Mouse (Mus musculus): Measurements from ENCODE around the gene Cd300a. TPM values are rescaled to one million over a fixed set of nuclear protein-coding genes. Genes with fewer than 3 reads are reported as not detected.

Cd300a gene
- polyA plus RNA-seq, 1 experiment, result 4.2 TPM

- Histone ChIP-seq H3K27me3 (ENCODE audit: control insufficient read depth, insufficient read depth, low read length) (no peaks in the 10 kb centered on the region), H3K4me1 (replicated peaks; ENCODE audit: control insufficient read depth, insufficient read depth, low read length) (peaks cover 39% of the 10 kb centered on the region), H3K27ac (ENCODE audit: control insufficient read depth, insufficient read depth, low read length) (no peak overlapping the region), H3K36me3 (ENCODE audit: control insufficient read depth, insufficient read depth, low read length) (no peaks in the 10 kb centered on the region), H3K4me3 (ENCODE audit: control insufficient read depth, insufficient read depth, low read length) (no peak overlapping the region)
- peak; percentile 23 for DNase-seq
- TF ChIP-seq POLR2A (IDR thresholded peaks at IDR 0.05; ENCODE audit: control insufficient read depth, extremely low read depth, insufficient read depth, low read length, poor library complexity), result no peak
- TF ChIP-seq CTCF (IDR thresholded peaks at IDR 0.05; ENCODE audit: borderline replicate concordance, control insufficient read depth, extremely low read depth, insufficient read depth, low read length, poor library complexity), result no peak
- 51% methylated on average over 3 of the region's 3 CpGs for WGBS
Measured at GRCm38 (mm10) chr11:114877145-114877544, 12.7 kb upstream of the Cd300a start.

DNA sequence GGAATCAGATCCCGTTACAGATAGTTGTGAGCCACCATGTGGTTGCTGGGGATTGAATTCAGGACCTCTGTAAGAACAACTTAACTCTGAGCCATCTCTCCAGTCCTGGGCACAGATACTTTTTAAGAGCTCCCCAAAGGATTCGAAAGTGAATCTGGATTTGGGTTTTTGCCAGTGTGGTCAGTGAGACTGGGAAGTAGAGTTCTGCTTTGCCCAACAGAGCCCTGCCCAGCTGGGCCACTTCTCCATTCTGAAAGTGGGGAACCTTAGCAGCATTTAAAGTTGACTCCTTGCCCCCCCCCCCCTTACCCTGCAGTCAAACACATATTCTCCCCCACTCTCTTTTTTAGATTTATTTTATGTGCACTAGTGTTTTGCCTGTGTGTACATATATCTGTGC lies 10.2 kb upstream of the Cd300a start:
- 50% methylated on average over 2 of the region's 2 CpGs for WGBS

DNA sequence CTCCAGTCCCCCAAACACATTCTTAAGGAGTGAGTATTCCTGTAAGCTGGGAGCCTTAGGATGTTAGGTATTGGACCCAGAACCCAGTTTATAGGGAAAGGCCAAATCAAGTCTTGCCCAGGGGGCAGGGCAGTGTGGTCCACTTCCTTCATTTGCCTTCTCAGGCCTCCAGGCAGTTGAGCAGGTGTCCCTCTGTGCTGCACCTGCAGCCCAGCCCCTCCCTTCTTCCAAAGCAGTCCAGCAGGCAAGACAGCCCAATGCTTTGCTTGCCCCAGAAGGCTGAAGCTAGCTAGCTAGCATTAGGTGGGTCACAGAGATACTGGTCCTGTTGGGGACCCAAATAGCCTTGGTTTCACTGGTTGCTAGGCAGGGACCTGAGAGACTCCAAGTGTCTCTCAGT lies 9.7 kb upstream of the Cd300a start:
- TF ChIP-seq POLR2A (IDR thresholded peaks at IDR 0.05; ENCODE audit: control insufficient read depth, extremely low read depth, insufficient read depth, low read length, poor library complexity) (no peak), CTCF (IDR thresholded peaks at IDR 0.05; ENCODE audit: borderline replicate concordance, control insufficient read depth, extremely low read depth, insufficient read depth, low read length, poor library complexity) (no peak)
- no peak for DNase-seq
- H3K36me3 ChIP-seq (ENCODE audit: control insufficient read depth, insufficient read depth, low read length), result no peaks in the 10 kb centered on the region
- no peak overlapping the region for H3K4me3 ChIP-seq (ENCODE audit: control insufficient read depth, insufficient read depth, low read length)
- H3K4me1 ChIP-seq (replicated peaks; ENCODE audit: control insufficient read depth, insufficient read depth, low read length), result peaks cover 23% of the 10 kb centered on the region
- H3K27me3 ChIP-seq (ENCODE audit: control insufficient read depth, insufficient read depth, low read length), result no peaks in the 10 kb centered on the region
- H3K27ac ChIP-seq (ENCODE audit: control insufficient read depth, insufficient read depth, low read length), result no peak overlapping the region

More for the DNA sequence above, 10.2 kb upstream of the Cd300a start:
- no peaks in the 10 kb centered on the region for H3K36me3 ChIP-seq (ENCODE audit: control insufficient read depth, insufficient read depth, low read length)
- no peak overlapping the region for H3K4me3 ChIP-seq (ENCODE audit: control insufficient read depth, insufficient read depth, low read length)
- peaks cover 26% of the 10 kb centered on the region for H3K4me1 ChIP-seq (replicated peaks; ENCODE audit: control insufficient read depth, insufficient read depth, low read length)
- no peak for DNase-seq
- no peak for TF ChIP-seq CTCF (IDR thresholded peaks at IDR 0.05; ENCODE audit: borderline replicate concordance, control insufficient read depth, extremely low read depth, insufficient read depth, low read length, poor library complexity)
- no peak for TF ChIP-seq POLR2A (IDR thresholded peaks at IDR 0.05; ENCODE audit: control insufficient read depth, extremely low read depth, insufficient read depth, low read length, poor library complexity)
- no peak overlapping the region for H3K27ac ChIP-seq (ENCODE audit: control insufficient read depth, insufficient read depth, low read length)
- no peaks in the 10 kb centered on the region for H3K27me3 ChIP-seq (ENCODE audit: control insufficient read depth, insufficient read depth, low read length)

GRCm38 (mm10) chr11:114880589-114880988 lies 9.3 kb upstream of the Cd300a start:
- TF ChIP-seq POLR2A (IDR thresholded peaks at IDR 0.05; ENCODE audit: control insufficient read depth, extremely low read depth, insufficient read depth, low read length, poor library complexity) (no peak), CTCF (IDR thresholded peaks at IDR 0.05; ENCODE audit: borderline replicate concordance, control insufficient read depth, extremely low read depth, insufficient read depth, low read length, poor library complexity) (peak; percentile 26; the same call in 1 of the 2 replicates)
- peak; percentile 66 for DNase-seq
- Histone ChIP-seq H3K4me1 (replicated peaks; ENCODE audit: control insufficient read depth, insufficient read depth, low read length) (peaks cover 19% of the 10 kb centered on the region), H3K27me3 (ENCODE audit: control insufficient read depth, insufficient read depth, low read length) (no peaks in the 10 kb centered on the region), H3K27ac (ENCODE audit: control insufficient read depth, insufficient read depth, low read length) (no peak overlapping the region), H3K4me3 (ENCODE audit: control insufficient read depth, insufficient read depth, low read length) (no peak overlapping the region), H3K36me3 (ENCODE audit: control insufficient read depth, insufficient read depth, low read length) (no peaks in the 10 kb centered on the region)
- 0% methylated on average over 1 of the region's 1 CpGs for WGBS

DNA sequence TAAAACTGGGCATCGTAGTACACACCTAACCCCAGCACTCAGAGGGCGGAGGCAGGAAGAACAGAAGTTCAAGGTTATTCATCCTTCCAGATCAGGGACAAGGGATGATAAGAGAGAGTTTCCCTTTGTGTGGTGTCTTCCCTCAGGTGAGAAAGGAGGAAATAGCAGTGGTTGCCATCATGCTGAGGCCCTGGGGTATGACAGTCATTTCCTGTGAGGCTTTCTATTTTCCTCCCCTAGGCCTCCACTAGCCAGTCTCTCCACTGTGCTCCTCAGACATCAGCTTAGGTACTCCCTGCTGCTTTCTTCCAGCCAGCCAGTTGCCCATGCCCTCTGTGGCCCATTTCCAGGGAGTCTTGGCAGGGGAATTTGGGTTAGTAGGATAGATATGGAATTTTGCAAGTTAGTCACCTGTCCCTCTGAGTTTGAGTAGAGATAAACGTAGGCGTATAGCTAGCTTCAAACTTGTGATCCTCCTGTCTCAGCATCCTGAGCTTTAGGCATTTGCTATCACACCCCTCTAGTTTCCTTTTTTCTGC lies 6.5 kb upstream of the Cd300a start:
- 81% methylated on average over 4 of the region's 4 CpGs for WGBS
- TF ChIP-seq POLR2A (IDR thresholded peaks at IDR 0.05; ENCODE audit: control insufficient read depth, extremely low read depth, insufficient read depth, low read length, poor library complexity), result no peak
- no peak for TF ChIP-seq CTCF (IDR thresholded peaks at IDR 0.05; ENCODE audit: borderline replicate concordance, control insufficient read depth, extremely low read depth, insufficient read depth, low read length, poor library complexity)
- no peak for DNase-seq
- Histone ChIP-seq H3K4me3 (ENCODE audit: control insufficient read depth, insufficient read depth, low read length) (no peak overlapping the region), H3K27ac (ENCODE audit: control insufficient read depth, insufficient read depth, low read length) (no peak overlapping the region), H3K4me1 (replicated peaks; ENCODE audit: control insufficient read depth, insufficient read depth, low read length) (peaks cover 6% of the 10 kb centered on the region), H3K36me3 (ENCODE audit: control insufficient read depth, insufficient read depth, low read length) (no peaks in the 10 kb centered on the region), H3K27me3 (ENCODE audit: control insufficient read depth, insufficient read depth, low read length) (no peaks in the 10 kb centered on the region)

DNA sequence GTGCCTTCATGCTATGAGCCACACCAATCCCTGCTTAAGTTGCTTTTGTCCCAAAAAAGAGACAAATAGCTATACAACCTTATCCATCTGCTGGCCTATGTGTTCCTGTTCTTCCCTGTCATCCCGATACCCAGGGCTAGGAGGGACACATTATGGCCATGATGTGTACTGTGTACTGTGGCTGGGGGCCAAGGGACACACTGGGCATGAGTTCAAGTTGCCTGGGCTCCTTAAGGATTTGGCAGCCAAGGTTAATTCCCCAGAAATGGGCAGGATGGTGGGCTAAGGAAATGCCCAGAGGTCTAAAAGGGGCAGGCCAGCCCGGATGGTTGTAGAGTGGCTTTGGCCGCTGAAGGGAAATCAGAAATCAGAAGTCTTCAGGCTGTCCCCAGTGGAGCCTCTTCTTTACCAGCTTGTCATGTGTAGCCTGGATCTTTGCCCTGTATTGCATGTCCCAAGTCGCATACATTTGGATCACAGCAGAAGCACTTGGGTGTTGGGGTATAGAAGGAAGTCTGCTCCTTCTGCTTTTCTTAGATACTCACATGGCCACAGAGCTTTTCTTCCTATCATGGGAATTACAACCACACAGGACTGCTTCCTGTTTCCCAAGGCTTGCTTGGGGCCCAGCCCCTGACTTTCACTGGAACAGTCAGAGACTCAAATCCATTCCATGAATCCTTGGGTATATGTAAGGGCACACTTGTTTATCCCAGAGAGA lies 5.3 kb upstream of the Cd300a start:
- H3K4me1 ChIP-seq (replicated peaks; ENCODE audit: control insufficient read depth, insufficient read depth, low read length), result peaks cover 6% of the 10 kb centered on the region

More for the DNA sequence above, 5.3 kb upstream of the Cd300a start:
- Histone ChIP-seq H3K4me3 (ENCODE audit: control insufficient read depth, insufficient read depth, low read length) (no peak overlapping the region), H3K36me3 (ENCODE audit: control insufficient read depth, insufficient read depth, low read length) (no peaks in the 10 kb centered on the region), H3K27ac (ENCODE audit: control insufficient read depth, insufficient read depth, low read length) (no peak overlapping the region), H3K27me3 (ENCODE audit: control insufficient read depth, insufficient read depth, low read length) (no peaks in the 10 kb centered on the region)
- TF ChIP-seq POLR2A (IDR thresholded peaks at IDR 0.05; ENCODE audit: control insufficient read depth, extremely low read depth, insufficient read depth, low read length, poor library complexity) (no peak), CTCF (IDR thresholded peaks at IDR 0.05; ENCODE audit: borderline replicate concordance, control insufficient read depth, extremely low read depth, insufficient read depth, low read length, poor library complexity) (no peak)
- DNase-seq, result no peak
- WGBS, result 66% methylated on average over 4 of the region's 4 CpGs

All from thymus, adult 2 months (tissue).